Mouse (Mus musculus): ENCODE results near the gene Sec61a1.

Gene Sec61a1

DNA sequence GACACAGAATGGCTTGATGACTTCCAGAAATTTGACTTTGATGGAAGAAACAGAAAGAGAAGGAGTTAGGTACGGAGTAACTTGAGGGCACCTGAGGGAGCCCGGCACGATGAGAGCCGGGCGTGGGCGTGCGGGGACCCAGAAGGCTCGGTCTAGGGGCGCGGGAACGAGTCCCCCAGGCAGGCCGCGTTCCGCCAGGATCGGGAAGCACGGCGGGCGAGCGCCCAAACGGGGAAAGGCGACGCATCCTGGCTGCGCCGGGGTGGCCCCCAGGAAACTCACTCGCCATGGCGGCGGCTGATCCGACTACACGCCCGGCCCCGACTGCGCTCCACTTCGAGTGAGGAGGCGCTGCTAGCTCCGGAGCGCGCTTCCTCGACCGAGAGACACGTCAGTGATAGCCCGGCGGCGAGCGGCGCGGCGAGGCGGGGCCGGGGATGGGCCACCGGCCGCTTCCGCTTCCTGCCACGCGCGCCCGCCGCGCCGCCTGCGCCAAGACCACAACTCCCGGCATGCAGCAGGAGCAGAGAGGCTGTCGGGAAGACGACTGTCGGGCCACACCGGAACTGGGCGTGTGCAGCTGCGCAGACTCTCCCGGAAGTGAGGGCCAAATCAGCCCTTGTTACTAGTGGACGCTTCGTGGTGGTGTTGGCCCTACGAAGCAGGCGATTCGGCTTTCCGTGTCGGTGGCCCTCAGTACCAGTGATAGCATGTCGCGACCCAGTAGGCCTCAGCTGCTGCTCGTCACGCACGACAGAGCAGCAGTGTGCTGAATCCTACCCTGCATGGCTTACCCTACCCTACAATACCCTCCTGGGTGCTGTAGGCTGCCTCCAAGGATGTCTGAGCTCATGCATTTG is at the start of gene Sec61a1:
Gene Sec61a1 (minus strand): TSS at position 502 of the 860 bp plus-strand sequence.
- peak; percentile 96 for DNase-seq (ENCODE audit: low read depth, low spot score)

GRCm38 (mm10) chr6:88566676-88567075 is 48.0 kb upstream of the Sec61a1 start:
- DNase-seq (ENCODE audit: low read depth, low spot score), result no peak

DNA sequence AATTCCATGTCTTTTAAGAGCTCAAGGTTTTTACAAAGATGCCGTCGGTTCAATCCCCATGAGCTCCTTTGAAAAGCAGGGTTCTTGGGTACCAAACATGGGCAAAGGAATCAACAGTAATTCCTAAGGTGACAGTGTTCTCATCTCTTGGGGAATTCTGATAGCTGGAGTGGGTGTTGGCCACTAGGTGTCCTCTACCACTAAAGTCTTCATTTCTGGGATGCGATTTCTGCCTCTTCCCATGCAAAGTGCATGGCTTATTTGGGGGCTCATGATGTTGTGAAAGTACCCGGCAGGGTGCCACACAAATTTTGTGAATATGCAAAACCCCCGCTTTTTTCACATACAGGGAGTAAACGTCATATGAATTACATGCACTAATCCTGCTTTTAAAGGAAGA is 46.3 kb upstream of the Sec61a1 start:
- peak; percentile 23 for DNase-seq (ENCODE audit: low read depth, low spot score)

- DNase-seq (ENCODE audit: low read depth, low spot score), result no peak
These were observed 41.5 kb upstream of the Sec61a1 start for GRCm38 (mm10) chr6:88560156-88560555.

- no peak for DNase-seq (ENCODE audit: low read depth, low spot score)
These were observed 41.0 kb upstream of the Sec61a1 start for GRCm38 (mm10) chr6:88559688-88560087.

GRCm38 (mm10) chr6:88558076-88558475 is 39.4 kb upstream of the Sec61a1 start:
- DNase-seq (ENCODE audit: low read depth, low spot score), result no peak

DNA sequence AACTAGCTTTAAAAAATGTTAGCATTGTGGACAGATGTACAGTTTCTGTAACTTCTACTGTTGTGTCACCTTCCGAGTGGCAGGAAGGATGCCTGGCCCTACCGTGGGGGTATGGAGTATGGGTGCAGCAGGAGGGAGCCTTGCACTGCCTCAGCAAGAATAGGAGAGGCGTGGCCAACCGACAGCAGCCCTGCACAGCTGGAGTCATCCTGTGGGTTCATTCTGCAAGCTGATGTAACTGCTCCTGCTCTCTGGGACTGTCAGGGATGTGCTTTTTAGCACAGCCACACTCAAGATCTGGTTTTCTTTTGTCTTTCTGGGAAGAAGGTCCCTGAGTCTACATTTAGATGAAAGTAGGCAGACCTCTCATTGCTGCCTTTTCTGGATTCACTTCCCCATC is 38.8 kb upstream of the Sec61a1 start:
- DNase-seq (ENCODE audit: low read depth, low spot score), result no peak

- DNase-seq (ENCODE audit: low read depth, low spot score), result no peak
These were observed 31.2 kb upstream of the Sec61a1 start for GRCm38 (mm10) chr6:88549916-88550315.

- peak; percentile 66 for DNase-seq (ENCODE audit: low read depth, low spot score)
These were observed 30.6 kb upstream of the Sec61a1 start for GRCm38 (mm10) chr6:88549137-88549814.

- no peak for DNase-seq (ENCODE audit: low read depth, low spot score)
These were observed 29.8 kb upstream of the Sec61a1 start for GRCm38 (mm10) chr6:88548405-88549049.

- no peak for DNase-seq (ENCODE audit: low read depth, low spot score)
These were observed 26.7 kb upstream of the Sec61a1 start for GRCm38 (mm10) chr6:88545397-88545790.

- DNase-seq (ENCODE audit: low read depth, low spot score), result no peak
These were observed 26.1 kb upstream of the Sec61a1 start for GRCm38 (mm10) chr6:88544644-88545396.

GRCm38 (mm10) chr6:88544241-88544640 is 25.5 kb upstream of the Sec61a1 start:
- DNase-seq (ENCODE audit: low read depth, low spot score), result no peak

DNA sequence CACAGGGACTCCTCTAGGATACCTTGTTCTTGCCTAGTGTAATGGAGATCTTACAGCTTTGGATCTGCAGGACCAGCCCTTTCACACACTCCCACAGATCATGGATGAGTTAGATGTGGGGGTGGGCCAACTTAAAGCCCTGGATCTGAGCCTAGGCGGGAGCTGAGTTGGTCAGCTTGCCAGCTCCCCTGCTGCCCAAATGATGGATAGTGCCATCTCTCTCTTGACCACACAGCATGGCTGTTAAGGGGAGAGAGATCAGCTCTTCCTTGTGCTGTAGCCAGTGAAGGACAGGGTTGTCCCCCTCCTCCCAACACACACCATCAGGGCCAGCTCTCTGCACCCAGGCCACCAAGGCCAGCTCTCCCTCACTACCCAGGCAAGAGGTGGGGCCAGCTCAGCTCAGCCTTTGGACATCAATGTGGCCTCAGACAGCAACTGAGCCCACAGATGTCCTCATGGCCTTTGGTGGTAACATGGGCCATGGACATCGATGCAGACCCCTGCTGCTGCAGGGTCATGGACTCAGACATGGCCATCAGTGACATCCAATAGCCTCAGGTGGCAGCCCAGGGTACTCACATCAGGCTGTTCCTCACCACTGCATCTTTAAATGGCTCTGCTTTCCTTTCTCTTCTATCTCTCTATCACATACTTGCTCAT is 21.5 kb upstream of the Sec61a1 start:
- no peak for DNase-seq (ENCODE audit: low read depth, low spot score)

GRCm38 (mm10) chr6:88530306-88530705 is 11.6 kb upstream of the Sec61a1 start:
- DNase-seq (ENCODE audit: low read depth, low spot score), result no peak

GRCm38 (mm10) chr6:88524056-88524455 is 5.4 kb upstream of the Sec61a1 start:
- no peak for DNase-seq (ENCODE audit: low read depth, low spot score)

DNA sequence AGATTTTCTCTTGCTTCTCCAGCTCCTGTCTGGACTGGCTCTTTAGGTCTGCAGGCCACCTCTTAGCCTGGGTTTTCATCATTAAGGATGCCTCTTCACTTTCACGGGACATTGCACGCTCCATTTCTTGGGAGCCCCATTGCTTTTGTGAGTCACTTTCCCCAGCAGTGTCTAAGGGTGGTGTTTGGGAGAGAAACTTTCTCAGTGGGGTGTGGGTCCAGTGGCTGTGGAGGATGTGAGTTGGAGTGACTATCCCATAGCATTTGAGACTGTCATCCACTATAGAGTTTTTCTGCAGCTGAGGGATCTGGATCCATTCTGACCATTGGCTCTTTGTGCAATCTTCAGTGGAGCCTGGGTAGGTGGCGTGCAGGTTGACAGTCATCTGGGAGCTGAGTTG is 4.7 kb upstream of the Sec61a1 start:
- no peak for DNase-seq (ENCODE audit: low read depth, low spot score)

DNA sequence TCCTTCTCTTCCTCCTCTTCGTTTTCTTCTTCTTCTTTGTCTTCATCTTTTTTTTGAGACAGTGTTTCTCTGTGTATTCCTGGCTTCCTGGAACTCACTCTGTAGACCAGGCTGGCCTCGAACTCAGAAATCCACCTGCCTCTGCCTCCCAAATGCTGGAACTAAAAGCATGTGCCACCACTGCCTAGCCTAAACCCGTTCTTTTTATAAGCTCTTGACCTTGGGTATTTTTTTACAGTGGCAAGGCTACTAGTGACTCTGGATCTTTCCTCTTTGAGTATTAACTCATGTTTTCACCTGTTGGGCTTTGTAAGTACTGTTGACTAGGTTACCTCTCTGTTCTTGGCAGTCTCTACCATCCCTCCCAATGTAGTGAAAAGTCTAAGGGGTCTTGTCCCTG is 4.3 kb upstream of the Sec61a1 start:
- no peak for DNase-seq (ENCODE audit: low read depth, low spot score)

- DNase-seq (ENCODE audit: low read depth, low spot score), result no peak
These were observed 3.9 kb upstream of the Sec61a1 start for GRCm38 (mm10) chr6:88522606-88523005.

GRCm38 (mm10) chr6:88521821-88522220 is 3.1 kb upstream of the Sec61a1 start:
- no peak for DNase-seq (ENCODE audit: low read depth, low spot score)

GRCm38 (mm10) chr6:88517701-88518403 is 853 bp downstream of the Sec61a1 start:
- DNase-seq (ENCODE audit: low read depth, low spot score), result peak; percentile 12
